Mouse (Mus musculus) intestine, embryonic 15.5 days (tissue): ENCODE measurements around the gene Fam169b. TPM values are rescaled to one million over a fixed set of nuclear protein-coding genes. Genes with fewer than 3 reads are reported as not detected.
A peak's percentile ranks its signal among the peaks of the same experiment; 100 is the strongest.

ENCODE experiments used
- ATAC-seq: fragments of 200-750 bp; cut with Nextera tagmentation; 2 replicates; pipeline ENCODE4 v1.8.0; 2017; ENCODE audit warnings: moderate TSS enrichment, moderate library complexity
- H3K27ac ChIP-seq: fragments of 300-500 bp; sonication (generic); 2 replicates; pipeline ENCODE4 v1.5.1; 2015; ENCODE audit warnings: mild to moderate bottlenecking, inconsistent platforms
- H3K27me3 ChIP-seq: fragments of 300-500 bp; sonication (generic); replicated peaks from 2 replicates; pipeline ENCODE4 v1.6.1; 2015; ENCODE audit warnings: inconsistent platforms
- H3K36me3 ChIP-seq: fragments of 300-500 bp; sonication (generic); 2 replicates; pipeline ENCODE4 v1.6.1; 2015; ENCODE audit warnings: inconsistent platforms
- H3K4me1 ChIP-seq: fragments of 300-500 bp; sonication (generic); replicated peaks from 2 replicates; pipeline ENCODE4 v1.6.1; 2015; ENCODE audit warnings: inconsistent platforms
- H3K4me2 ChIP-seq: fragments of 300-500 bp; sonication (generic); replicated peaks from 2 replicates; pipeline ENCODE4 v1.6.1; 2015; ENCODE audit warnings: mild to moderate bottlenecking, inconsistent platforms
- H3K4me3 ChIP-seq: fragments of 300-500 bp; sonication (generic); replicated peaks from 2 replicates; pipeline ENCODE4 v1.5.1; 2015; ENCODE audit warnings: inconsistent platforms
- H3K9ac ChIP-seq: fragments of 300-500 bp; sonication (generic); 2 replicates; pipeline ENCODE4 v1.6.1; 2015; ENCODE audit warnings: inconsistent platforms
- H3K9me3 ChIP-seq: fragments of 300-500 bp; sonication (generic); 2 replicates; pipeline ENCODE4 v1.6.1; 2016; ENCODE audit warnings: inconsistent platforms
- WGBS: fragments of 180-500 bp; shearing (Covaris S2); methylation state at CpG from one replicate; pipeline ENCODE4 v1.1.7; 2015; 5-methylcytosine and 5-hydroxymethylcytosine counted together
- polyA plus RNA-seq: library from polyadenylated mRNA; unstranded; fragments of >200 nt; fragmentation: Nextera tagmentation; extraction: Ambion mirVana; gene quantifications from 2 replicates; pipeline ENCODE4 v1.2.1, GENCODE M21; 2015

The Fam169b gene
- polyA plus RNA-seq, 1 experiment from 2014 or later, result 0.21 TPM

- no peaks in the 10 kb centered on the region for H3K4me1 ChIP-seq
Observed at GRCm38 (mm10) chr7:68345963-68346362, 72.3 kb downstream of the Fam169b start.

GRCm38 (mm10) chr7:68355325-68356076 is 81.9 kb downstream of the Fam169b start:
- no peak overlapping the region for H3K4me2 ChIP-seq
- H3K27ac ChIP-seq, result no peak overlapping the region
- H3K4me3 ChIP-seq, result no peak overlapping the region
- H3K9ac ChIP-seq, result no peak overlapping the region
- no peak for ATAC-seq
- no peaks in the 10 kb centered on the region for H3K4me1 ChIP-seq
- no peaks in the 10 kb centered on the region for H3K9me3 ChIP-seq
- H3K27me3 ChIP-seq, result no peaks in the 10 kb centered on the region; the same call in 1 of the 2 replicates
- H3K36me3 ChIP-seq, result no peaks in the 10 kb centered on the region
- 63% methylated on average over 11 of the region's 11 CpGs for WGBS

More at GRCm38 (mm10) chr7:68345963-68346362, 72.3 kb downstream of the Fam169b start:
- no peak for ATAC-seq
- H3K9me3 ChIP-seq, result no peaks in the 10 kb centered on the region
- no peaks in the 10 kb centered on the region for H3K36me3 ChIP-seq
- no peak overlapping the region for H3K9ac ChIP-seq
- H3K4me2 ChIP-seq, result no peak overlapping the region
- H3K4me3 ChIP-seq, result no peak overlapping the region
- no peaks in the 10 kb centered on the region for H3K27me3 ChIP-seq
- H3K27ac ChIP-seq, result no peak overlapping the region
- 90% methylated on average over 10 of the region's 10 CpGs for WGBS

- 23% methylated on average over 7 of the region's 7 CpGs for WGBS
- no peak overlapping the region for H3K4me2 ChIP-seq
- H3K36me3 ChIP-seq, result no peaks in the 10 kb centered on the region
- ATAC-seq, result no peak
- H3K9me3 ChIP-seq, result no peaks in the 10 kb centered on the region
- H3K9ac ChIP-seq, result no peak overlapping the region
- H3K27me3 ChIP-seq, result no peaks in the 10 kb centered on the region; the same call in 1 of the 2 replicates
- no peak overlapping the region for H3K27ac ChIP-seq
- no peak overlapping the region for H3K4me3 ChIP-seq
- H3K4me1 ChIP-seq, result no peaks in the 10 kb centered on the region
Observed at GRCm38 (mm10) chr7:68357407-68357806, 83.8 kb downstream of the Fam169b start.

GRCm38 (mm10) chr7:68362609-68363008 is 89.0 kb downstream of the Fam169b start:
- WGBS, result 55% methylated on average over 7 of the region's 7 CpGs
- no peak overlapping the region for H3K4me3 ChIP-seq
- no peaks in the 10 kb centered on the region for H3K9me3 ChIP-seq
- no peaks in the 10 kb centered on the region for H3K4me1 ChIP-seq
- no peaks in the 10 kb centered on the region for H3K36me3 ChIP-seq
- H3K27me3 ChIP-seq, result no peaks in the 10 kb centered on the region; the same call in 1 of the 2 replicates
- no peak overlapping the region for H3K9ac ChIP-seq
- no peak overlapping the region for H3K4me2 ChIP-seq
- H3K27ac ChIP-seq, result no peak overlapping the region
- ATAC-seq, result no peak

- no peak for ATAC-seq
- H3K4me1 ChIP-seq, result no peaks in the 10 kb centered on the region
- 87% methylated on average over 9 of the region's 9 CpGs for WGBS
- H3K4me2 ChIP-seq, result no peak overlapping the region
- H3K36me3 ChIP-seq, result no peaks in the 10 kb centered on the region
- H3K4me3 ChIP-seq, result no peak overlapping the region
- H3K9me3 ChIP-seq, result no peaks in the 10 kb centered on the region
- no peak overlapping the region for H3K27ac ChIP-seq
- no peaks in the 10 kb centered on the region; the same call in 1 of the 2 replicates for H3K27me3 ChIP-seq
- no peak overlapping the region for H3K9ac ChIP-seq
Observed at GRCm38 (mm10) chr7:68365711-68366110, 92.1 kb downstream of the Fam169b start.

GRCm38 (mm10) chr7:68368948-68369347 is 95.3 kb downstream of the Fam169b start:
- no peak overlapping the region for H3K27ac ChIP-seq
- 88% methylated on average over 12 of the region's 12 CpGs for WGBS
- H3K4me1 ChIP-seq, result no peaks in the 10 kb centered on the region
- H3K4me3 ChIP-seq, result no peak overlapping the region
- H3K4me2 ChIP-seq, result no peak overlapping the region
- H3K9ac ChIP-seq, result no peak overlapping the region
- H3K36me3 ChIP-seq, result no peaks in the 10 kb centered on the region
- no peak for ATAC-seq
- H3K27me3 ChIP-seq, result peaks cover 10% of the 10 kb centered on the region
- H3K9me3 ChIP-seq, result no peaks in the 10 kb centered on the region

GRCm38 (mm10) chr7:68369694-68370093 is 96.1 kb downstream of the Fam169b start:
- no peak overlapping the region for H3K27ac ChIP-seq
- H3K4me2 ChIP-seq, result peak overlapping the region; percentile 56
- peak; percentile 68 for ATAC-seq
- H3K4me1 ChIP-seq, result no peaks in the 10 kb centered on the region
- H3K9ac ChIP-seq, result no peak overlapping the region
- H3K9me3 ChIP-seq, result no peaks in the 10 kb centered on the region
- H3K27me3 ChIP-seq, result peaks cover 10% of the 10 kb centered on the region
- H3K36me3 ChIP-seq, result no peaks in the 10 kb centered on the region
- peak overlapping the region; percentile 23; the same call in 1 of the 2 replicates for H3K4me3 ChIP-seq
- 0% methylated on average over 11 of the region's 13 CpGs for WGBS

- Histone ChIP-seq H3K4me2 (peak overlapping the region; percentile 49), H3K9me3 (no peaks in the 10 kb centered on the region), H3K36me3 (no peaks in the 10 kb centered on the region), H3K27me3 (peaks cover 10% of the 10 kb centered on the region), H3K9ac (no peak overlapping the region), H3K27ac (no peak overlapping the region), H3K4me1 (no peaks in the 10 kb centered on the region), H3K4me3 (0 out of 2 replicates have a peak overlapping the region, but pooled peaks have one; percentile 12)
- peak; percentile 57 for ATAC-seq
- 18% methylated on average over 16 of the region's 16 CpGs for WGBS
Observed at GRCm38 (mm10) chr7:68374109-68374857, 100.6 kb downstream of the Fam169b start.

- Histone ChIP-seq H3K9me3 (no peaks in the 10 kb centered on the region), H3K36me3 (no peaks in the 10 kb centered on the region), H3K4me3 (no peak overlapping the region), H3K27me3 (no peaks in the 10 kb centered on the region), H3K4me2 (no peak overlapping the region), H3K4me1 (no peaks in the 10 kb centered on the region), H3K9ac (no peak overlapping the region), H3K27ac (no peak overlapping the region)
- 27% methylated on average over 9 of the region's 9 CpGs for WGBS
- no peak for ATAC-seq
Observed at GRCm38 (mm10) chr7:68382187-68382586, 108.5 kb downstream of the Fam169b start.

- Histone ChIP-seq H3K4me2 (no peak overlapping the region), H3K4me1 (no peaks in the 10 kb centered on the region), H3K27ac (no peak overlapping the region), H3K36me3 (no peaks in the 10 kb centered on the region), H3K9ac (no peak overlapping the region), H3K4me3 (no peak overlapping the region), H3K27me3 (no peaks in the 10 kb centered on the region), H3K9me3 (no peaks in the 10 kb centered on the region)
- WGBS, result 62% methylated on average over 3 of the region's 3 CpGs
- ATAC-seq, result no peak
Observed at GRCm38 (mm10) chr7:68386767-68387166, 113.1 kb downstream of the Fam169b start.

- Histone ChIP-seq H3K27me3 (no peaks in the 10 kb centered on the region), H3K36me3 (no peaks in the 10 kb centered on the region), H3K9ac (no peak overlapping the region), H3K27ac (no peak overlapping the region), H3K4me1 (no peaks in the 10 kb centered on the region), H3K4me2 (no peak overlapping the region), H3K4me3 (no peak overlapping the region), H3K9me3 (no peaks in the 10 kb centered on the region)
- WGBS, result 73% methylated on average over 6 of the region's 6 CpGs
- ATAC-seq, result no peak
Observed at GRCm38 (mm10) chr7:68395707-68396333, 122.2 kb downstream of the Fam169b start.

- Histone ChIP-seq H3K27ac (no peak overlapping the region), H3K4me3 (no peak overlapping the region), H3K9ac (no peak overlapping the region), H3K4me2 (no peak overlapping the region), H3K9me3 (no peaks in the 10 kb centered on the region), H3K4me1 (no peaks in the 10 kb centered on the region), H3K27me3 (no peaks in the 10 kb centered on the region), H3K36me3 (no peaks in the 10 kb centered on the region)
- 88% methylated on average over 7 of the region's 7 CpGs for WGBS
- ATAC-seq, result no peak
Observed at GRCm38 (mm10) chr7:68400516-68400915, 126.9 kb downstream of the Fam169b start.
